Mouse (Mus musculus): Measurements from ENCODE around the gene Kcnj6. TPM values are rescaled to one million over a fixed set of nuclear protein-coding genes. Genes with fewer than 3 reads are reported as not detected.

Gene Kcnj6
- polyA plus RNA-seq, 1 experiment from 2014 or later = 0.39 TPM

DNA sequence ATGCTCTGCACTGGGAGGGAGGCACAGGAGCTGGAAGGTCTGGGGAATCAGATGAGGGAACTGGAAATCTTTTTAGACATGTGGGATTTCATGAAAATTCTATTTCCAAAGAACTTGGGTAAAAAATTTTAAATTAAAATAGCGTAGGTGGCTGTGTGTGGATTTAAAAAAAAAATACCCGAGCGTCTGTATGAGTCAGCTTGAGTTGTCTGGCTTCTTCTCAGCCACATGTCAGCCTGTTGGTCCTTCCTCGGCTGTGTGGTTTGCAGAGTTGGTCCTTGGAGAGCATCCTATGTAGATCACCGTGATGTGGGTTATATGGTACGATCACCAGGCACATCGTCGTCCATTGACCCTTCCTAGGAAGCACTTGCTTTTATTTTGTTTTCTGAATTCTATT is 114.3 kb downstream of the Kcnj6 start:
- no peaks in the 10 kb centered on the region for H3K27me3 ChIP-seq
- no peak overlapping the region for H3K4me2 ChIP-seq
- no peak for ATAC-seq (ENCODE audit: insufficient number of reproducible peaks, insufficient read depth, low FRiP score, low TSS enrichment, low read depth)
- no peak overlapping the region for H3K27ac ChIP-seq
- peaks cover 23% of the 10 kb centered on the region for H3K4me1 ChIP-seq
- H3K9ac ChIP-seq = no peak overlapping the region
- 73% methylated on average over 8 of the region's 8 CpGs for WGBS
- no peak overlapping the region for H3K4me3 ChIP-seq
- no peaks in the 10 kb centered on the region for H3K36me3 ChIP-seq
- H3K9me3 ChIP-seq = no peaks in the 10 kb centered on the region

DNA sequence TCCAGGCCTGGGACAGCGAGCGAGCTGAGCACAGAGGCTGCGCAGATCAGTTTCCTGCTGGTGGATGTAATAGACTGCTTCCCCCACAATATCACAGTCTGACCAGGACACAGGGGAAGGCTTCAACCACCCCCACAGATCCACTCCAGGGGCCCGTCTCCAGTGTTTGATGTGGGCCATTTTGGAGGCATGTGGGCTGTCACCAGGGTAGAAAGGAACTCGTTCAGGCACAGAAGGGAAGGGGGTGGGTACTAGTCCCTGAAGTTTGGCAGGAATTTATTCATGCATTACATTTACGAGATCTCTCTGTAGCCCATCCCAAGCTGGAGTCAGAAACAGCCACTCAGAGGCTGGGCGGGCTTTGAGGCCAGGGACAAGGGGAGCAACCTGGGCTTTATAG is 115.4 kb downstream of the Kcnj6 start:
- no peak for ATAC-seq (ENCODE audit: insufficient number of reproducible peaks, insufficient read depth, low FRiP score, low TSS enrichment, low read depth)
- Histone ChIP-seq H3K4me3 (no peak overlapping the region), H3K9ac (no peak overlapping the region), H3K27ac (no peak overlapping the region), H3K9me3 (no peaks in the 10 kb centered on the region), H3K4me2 (no peak overlapping the region), H3K27me3 (no peaks in the 10 kb centered on the region), H3K4me1 (peaks cover 23% of the 10 kb centered on the region), H3K36me3 (no peaks in the 10 kb centered on the region)
- 56% methylated on average over 7 of the region's 7 CpGs for WGBS

DNA sequence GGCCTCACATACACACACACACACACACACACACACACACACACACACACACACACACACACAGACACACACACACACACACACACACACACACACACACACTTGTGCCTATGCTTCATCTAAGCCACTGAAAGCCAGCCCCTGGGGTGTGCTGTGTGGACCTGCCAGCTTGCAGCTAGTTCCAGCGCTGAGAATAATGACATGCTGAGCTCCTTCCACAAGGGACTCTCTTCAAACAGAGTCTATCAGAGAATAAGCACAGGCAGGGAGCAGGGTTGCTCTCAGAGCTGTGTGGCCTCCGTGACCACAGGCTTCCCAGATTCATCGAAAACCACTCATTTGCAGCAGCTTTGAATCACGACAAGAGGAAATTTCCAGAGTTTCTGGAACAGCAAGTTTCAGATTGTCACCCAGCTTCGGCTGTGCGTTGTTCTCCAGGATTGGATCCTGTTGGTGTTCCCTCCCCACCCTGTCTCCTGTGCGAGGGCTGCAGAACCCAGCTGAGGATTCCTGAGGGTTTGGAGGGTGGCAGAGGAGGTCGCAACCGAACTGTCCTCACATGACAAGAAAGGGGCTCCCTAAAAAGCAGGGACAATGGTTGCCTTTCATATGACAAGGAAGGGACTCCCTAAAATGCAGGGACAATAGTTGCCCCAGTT is 124.8 kb downstream of the Kcnj6 start:
- WGBS = 41% methylated on average over 9 of the region's 9 CpGs
- no peaks in the 10 kb centered on the region for H3K27me3 ChIP-seq
- H3K36me3 ChIP-seq = no peaks in the 10 kb centered on the region
- H3K4me2 ChIP-seq = no peak overlapping the region
- no peaks in the 10 kb centered on the region; the same call in 1 of the 2 replicates for H3K9me3 ChIP-seq
- no peak overlapping the region for H3K9ac ChIP-seq
- H3K4me1 ChIP-seq = peaks cover 4% of the 10 kb centered on the region; the same call in 1 of the 2 replicates
- no peak overlapping the region for H3K4me3 ChIP-seq
- no peak for ATAC-seq (ENCODE audit: insufficient number of reproducible peaks, insufficient read depth, low FRiP score, low TSS enrichment, low read depth)
- H3K27ac ChIP-seq = no peak overlapping the region

DNA sequence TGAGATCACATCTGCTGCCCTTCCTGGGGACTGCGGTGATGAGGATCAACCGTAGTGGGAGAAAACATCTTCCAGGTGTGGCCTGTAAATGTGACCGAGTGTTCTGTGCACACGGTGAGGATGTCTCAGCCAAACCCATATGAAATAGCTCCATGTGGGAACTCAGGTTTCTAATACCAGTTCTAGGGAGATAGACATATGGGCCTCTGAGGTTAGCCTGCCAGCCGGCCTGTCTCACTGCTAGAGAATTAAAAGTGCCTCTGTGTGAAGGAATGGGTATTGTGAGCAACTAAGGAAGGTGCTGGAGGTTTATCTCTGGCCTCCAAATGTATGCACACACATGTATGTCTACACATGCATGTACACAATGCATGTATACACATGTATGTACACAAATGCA is 129.1 kb downstream of the Kcnj6 start:
- no peaks in the 10 kb centered on the region for H3K27me3 ChIP-seq
- no peak overlapping the region for H3K4me2 ChIP-seq
- no peak overlapping the region for H3K4me3 ChIP-seq
- H3K9me3 ChIP-seq = no peaks in the 10 kb centered on the region
- no peak for ATAC-seq (ENCODE audit: insufficient number of reproducible peaks, insufficient read depth, low FRiP score, low TSS enrichment, low read depth)
- peaks cover 4% of the 10 kb centered on the region; the same call in 1 of the 2 replicates for H3K4me1 ChIP-seq
- H3K27ac ChIP-seq = no peak overlapping the region
- no peak overlapping the region for H3K9ac ChIP-seq
- no peaks in the 10 kb centered on the region for H3K36me3 ChIP-seq
- WGBS = 35% methylated on average over 5 of the region's 5 CpGs

DNA sequence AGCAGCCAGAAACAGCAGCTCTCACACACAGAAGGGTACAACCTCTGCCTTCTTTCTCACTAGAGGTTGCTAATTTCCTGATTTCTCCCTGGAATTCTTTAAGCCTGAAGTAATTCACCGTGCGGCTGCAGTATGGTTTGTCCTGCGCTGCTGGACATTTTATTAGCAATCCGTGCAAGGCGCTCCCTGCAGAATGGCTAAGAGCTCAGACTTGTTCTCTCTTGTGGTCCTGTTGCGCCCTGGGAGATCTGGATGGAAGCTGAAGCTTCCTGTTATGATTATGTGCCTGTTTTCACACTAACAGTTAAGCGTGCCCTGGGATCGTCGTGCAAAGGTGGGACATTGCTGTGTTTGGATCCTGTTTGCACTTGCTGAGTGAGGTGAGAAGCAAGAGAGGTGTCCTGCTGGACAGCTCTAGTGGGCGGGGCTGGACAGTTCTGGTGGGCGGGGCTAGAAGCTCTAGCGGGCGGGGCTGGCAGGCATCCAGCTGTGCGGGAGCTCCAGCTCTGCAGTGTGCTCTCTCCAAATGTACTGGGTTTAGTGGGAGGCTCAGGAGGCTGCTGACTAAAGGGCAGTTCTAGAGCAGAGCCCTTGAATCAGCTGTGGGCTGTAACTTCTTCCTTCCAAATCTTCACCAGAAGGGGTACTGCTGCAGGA is 131.1 kb downstream of the Kcnj6 start:
- H3K4me1 ChIP-seq = peaks cover 4% of the 10 kb centered on the region; the same call in 1 of the 2 replicates
- no peaks in the 10 kb centered on the region for H3K9me3 ChIP-seq
- no peak overlapping the region for H3K4me3 ChIP-seq
- no peak overlapping the region for H3K4me2 ChIP-seq
- no peaks in the 10 kb centered on the region for H3K27me3 ChIP-seq
- WGBS = 41% methylated on average over 14 of the region's 14 CpGs
- ATAC-seq (ENCODE audit: insufficient number of reproducible peaks, insufficient read depth, low FRiP score, low TSS enrichment, low read depth) = no peak
- no peaks in the 10 kb centered on the region for H3K36me3 ChIP-seq
- H3K27ac ChIP-seq = no peak overlapping the region
- no peak overlapping the region for H3K9ac ChIP-seq

DNA sequence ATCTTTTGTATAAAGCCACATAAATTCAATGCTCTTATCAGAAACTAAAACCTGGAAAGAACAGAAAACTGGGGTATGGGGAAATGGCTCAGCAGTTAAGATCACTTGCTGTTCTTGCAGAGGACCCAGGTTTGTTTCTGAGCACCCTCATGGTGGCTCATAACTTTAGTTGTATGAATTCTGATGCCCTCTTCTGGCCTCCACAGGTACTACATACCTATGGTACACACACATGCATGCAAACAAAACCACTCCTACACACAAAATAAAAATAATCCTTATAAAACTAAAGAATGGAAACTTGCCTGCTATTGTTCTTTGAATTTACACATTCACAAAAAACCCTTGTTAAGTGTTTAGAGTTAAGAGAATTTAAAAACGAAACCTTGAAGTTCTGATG is 131.7 kb downstream of the Kcnj6 start:
- Histone ChIP-seq H3K36me3 (no peaks in the 10 kb centered on the region), H3K9ac (no peak overlapping the region), H3K4me3 (no peak overlapping the region), H3K27me3 (no peaks in the 10 kb centered on the region), H3K4me2 (no peak overlapping the region), H3K4me1 (peaks cover 4% of the 10 kb centered on the region; the same call in 1 of the 2 replicates), H3K9me3 (no peaks in the 10 kb centered on the region), H3K27ac (no peak overlapping the region)
- 92% methylated on average over 1 of the region's 1 CpGs for WGBS
- ATAC-seq (ENCODE audit: insufficient number of reproducible peaks, insufficient read depth, low FRiP score, low TSS enrichment, low read depth) = no peak

DNA sequence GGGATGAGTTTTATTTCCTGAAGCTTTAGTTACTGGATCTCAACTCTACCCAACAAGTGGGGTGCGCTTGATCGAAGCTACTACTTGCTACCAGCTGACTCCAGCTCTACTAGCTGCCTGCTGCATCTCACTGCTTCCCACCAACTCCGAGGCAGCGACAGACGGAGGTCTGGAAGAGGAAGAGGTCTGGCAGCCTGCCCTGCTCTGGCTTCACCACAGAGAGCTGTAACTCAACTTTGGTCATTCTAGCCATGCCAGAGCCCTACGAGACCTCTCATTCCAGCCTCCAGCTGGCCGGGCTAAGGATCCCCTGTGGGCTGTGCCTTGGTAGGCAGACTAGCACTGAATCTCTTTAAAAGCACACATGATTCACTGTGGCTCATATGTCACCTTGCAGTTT is 132.4 kb downstream of the Kcnj6 start:
- 88% methylated on average over 7 of the region's 7 CpGs for WGBS
- H3K9ac ChIP-seq = no peak overlapping the region
- no peak overlapping the region for H3K4me3 ChIP-seq
- no peak overlapping the region for H3K27ac ChIP-seq
- peaks cover 4% of the 10 kb centered on the region; the same call in 1 of the 2 replicates for H3K4me1 ChIP-seq
- no peaks in the 10 kb centered on the region for H3K9me3 ChIP-seq
- H3K36me3 ChIP-seq = no peaks in the 10 kb centered on the region
- no peaks in the 10 kb centered on the region for H3K27me3 ChIP-seq
- no peak for ATAC-seq (ENCODE audit: insufficient number of reproducible peaks, insufficient read depth, low FRiP score, low TSS enrichment, low read depth)
- H3K4me2 ChIP-seq = no peak overlapping the region

DNA sequence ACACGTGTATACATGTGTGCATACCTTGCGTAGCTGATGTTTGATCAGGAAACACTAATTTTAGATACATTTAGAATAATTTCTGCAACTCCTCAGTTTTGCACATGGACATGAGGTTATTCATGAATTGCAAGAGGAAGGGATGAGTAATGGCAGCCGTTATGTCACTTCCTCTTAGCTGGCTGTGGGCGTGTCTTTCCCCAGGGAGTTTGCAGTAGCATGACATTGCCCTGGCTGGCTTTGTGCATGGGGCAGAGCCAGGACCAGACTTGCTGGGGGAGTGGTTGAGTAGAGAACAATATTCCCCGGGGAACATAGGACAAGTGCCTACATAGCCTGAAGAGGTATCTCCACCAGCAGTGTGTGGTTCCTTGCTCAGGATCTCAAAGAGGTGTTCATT is 134.0 kb downstream of the Kcnj6 start:
- peaks cover 4% of the 10 kb centered on the region; the same call in 1 of the 2 replicates for H3K4me1 ChIP-seq
- H3K4me2 ChIP-seq = no peak overlapping the region
- H3K27ac ChIP-seq = no peak overlapping the region
- no peak overlapping the region for H3K9ac ChIP-seq
- no peak for ATAC-seq (ENCODE audit: insufficient number of reproducible peaks, insufficient read depth, low FRiP score, low TSS enrichment, low read depth)
- H3K36me3 ChIP-seq = no peaks in the 10 kb centered on the region
- 83% methylated on average over 5 of the region's 5 CpGs for WGBS
- H3K27me3 ChIP-seq = no peaks in the 10 kb centered on the region
- H3K4me3 ChIP-seq = no peak overlapping the region
- no peaks in the 10 kb centered on the region for H3K9me3 ChIP-seq

DNA sequence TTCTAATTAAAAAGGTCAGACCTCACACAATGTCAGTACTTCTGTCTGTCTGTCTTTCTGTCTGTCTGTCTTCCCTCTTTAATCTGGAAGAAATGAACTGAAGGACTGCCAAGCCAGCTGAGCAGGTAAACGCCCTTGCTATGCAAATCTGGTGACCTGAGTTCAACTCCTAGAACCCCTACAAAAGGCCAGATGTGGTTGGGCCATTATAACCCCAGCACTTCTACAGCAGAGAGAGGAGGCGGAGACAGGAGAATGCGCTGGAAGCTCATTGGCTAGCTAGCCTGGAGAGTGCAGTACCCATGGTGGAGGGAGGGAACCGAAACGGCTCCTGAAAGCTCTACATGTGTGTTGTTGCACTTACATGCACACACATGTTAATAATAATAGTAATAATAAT is 141.5 kb downstream of the Kcnj6 start:
- Histone ChIP-seq H3K4me3 (no peak overlapping the region), H3K27ac (no peak overlapping the region), H3K4me2 (no peak overlapping the region), H3K4me1 (0 out of 2 replicates have a peak, but pooled peaks cover 4% of the 10 kb centered on the region), H3K27me3 (no peaks in the 10 kb centered on the region), H3K36me3 (no peaks in the 10 kb centered on the region), H3K9ac (no peak overlapping the region), H3K9me3 (no peaks in the 10 kb centered on the region)
- ATAC-seq (ENCODE audit: insufficient number of reproducible peaks, insufficient read depth, low FRiP score, low TSS enrichment, low read depth) = no peak
- WGBS = 85% methylated on average over 5 of the region's 5 CpGs

DNA sequence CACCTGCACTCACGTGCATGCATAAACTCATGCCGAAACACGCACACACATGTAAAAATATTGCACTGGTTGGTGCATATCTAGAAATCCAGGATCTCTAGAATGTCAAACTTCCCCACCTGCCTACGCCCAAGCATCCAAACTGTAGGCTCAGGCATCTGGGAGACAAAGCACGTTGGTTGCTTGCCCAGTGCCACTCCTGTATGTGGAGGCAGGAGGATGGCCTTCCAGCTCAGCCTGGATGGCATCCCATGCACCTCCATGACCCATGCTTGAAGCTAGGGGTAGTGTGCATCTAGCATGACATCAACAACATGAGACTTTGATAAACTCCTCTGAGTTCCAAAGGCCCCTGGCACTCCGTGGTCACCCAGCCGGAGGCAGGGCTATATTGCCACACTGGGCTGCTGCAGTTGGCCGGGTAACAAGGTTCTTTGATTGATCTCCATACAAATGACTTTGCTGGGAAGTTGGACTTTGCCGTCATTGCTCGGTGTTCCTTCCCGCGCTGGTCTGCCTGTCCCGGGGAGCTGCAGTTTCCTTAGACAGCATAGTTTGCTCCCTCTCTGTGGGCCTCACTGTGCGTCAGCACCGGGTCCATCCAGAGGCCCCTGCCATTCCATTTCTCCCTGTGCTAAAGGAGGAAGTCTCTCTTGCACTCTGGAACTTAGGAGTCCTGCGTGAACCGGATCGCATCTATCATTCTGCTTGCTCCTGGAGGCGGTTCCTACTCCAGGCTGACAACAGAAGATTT is 144.9 kb downstream of the Kcnj6 start:
- no peaks in the 10 kb centered on the region for H3K27me3 ChIP-seq
- no peak overlapping the region for H3K4me3 ChIP-seq
- H3K9ac ChIP-seq = no peak overlapping the region
- WGBS = 80% methylated on average over 19 of the region's 19 CpGs
- no peaks in the 10 kb centered on the region for H3K36me3 ChIP-seq
- no peak for ATAC-seq (ENCODE audit: insufficient number of reproducible peaks, insufficient read depth, low FRiP score, low TSS enrichment, low read depth)
- H3K4me2 ChIP-seq = no peak overlapping the region
- H3K27ac ChIP-seq = no peak overlapping the region
- H3K9me3 ChIP-seq = no peaks in the 10 kb centered on the region
- peaks cover 16% of the 10 kb centered on the region; the same call in 1 of the 2 replicates for H3K4me1 ChIP-seq

DNA sequence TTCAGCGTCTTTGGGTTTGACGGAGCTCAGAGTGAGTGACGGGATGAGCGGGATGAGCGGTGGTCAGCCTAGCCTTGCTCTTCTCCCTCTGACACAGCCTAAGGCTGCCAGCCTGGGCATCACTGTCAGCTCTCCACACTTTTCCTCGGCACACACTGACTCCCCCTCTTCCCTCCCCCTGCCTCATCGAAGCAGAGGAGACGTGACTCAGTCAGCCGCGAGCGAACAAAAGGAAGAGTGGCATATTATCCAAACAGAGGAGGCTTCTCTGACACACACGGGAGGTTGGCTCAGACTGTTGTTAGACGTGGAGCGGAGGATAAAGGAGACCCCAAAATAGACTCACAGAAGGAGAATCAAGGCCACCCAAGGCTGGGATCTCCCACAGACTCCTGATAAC is 147.1 kb downstream of the Kcnj6 start:
- 57% methylated on average over 14 of the region's 14 CpGs for WGBS
- H3K36me3 ChIP-seq = no peaks in the 10 kb centered on the region

More for the DNA sequence above, 147.1 kb downstream of the Kcnj6 start:
- no peaks in the 10 kb centered on the region for H3K9me3 ChIP-seq
- H3K9ac ChIP-seq = no peak overlapping the region
- peaks cover 16% of the 10 kb centered on the region; the same call in 1 of the 2 replicates for H3K4me1 ChIP-seq
- no peak overlapping the region for H3K27ac ChIP-seq
- H3K4me3 ChIP-seq = no peak overlapping the region
- H3K4me2 ChIP-seq = no peak overlapping the region
- no peak for ATAC-seq (ENCODE audit: insufficient number of reproducible peaks, insufficient read depth, low FRiP score, low TSS enrichment, low read depth)
- no peaks in the 10 kb centered on the region for H3K27me3 ChIP-seq

Measured in embryonic facial prominence, embryonic 13.5 days (tissue).